Mouse (Mus musculus): ENCODE measurements at regions not wholly inside any gene's neighbourhood (a gene's known extent, or its start where the extent isn't known, plus 50 kb on each side); places are given as distances from the start of the nearest gene placed in this dataset.

- in situ Hi-C loops (cut with MboI, MseI): loop anchor here in 1 of 2 experiments (10.0 kb wide), 1 partner anchor 755 kb away; no protein-coding TSS in a partner anchor
These were observed 367.4 kb downstream of the Gm9008 start for GRCm38 (mm10) chr6:76130201-76130600.

GRCm38 (mm10) chr6:76115758-76116157 is 381.8 kb downstream of the Gm9008 start:
- in situ Hi-C loops (cut with MboI, MseI): no loop called here

GRCm38 (mm10) chr6:76114346-76114745 is 383.2 kb downstream of the Gm9008 start:
- in situ Hi-C loops (cut with MboI, MseI): no loop called here

GRCm38 (mm10) chr6:76065383-76065782 is 432.2 kb downstream of the Gm9008 start:
- in situ Hi-C loops (cut with MboI, MseI): no loop called here

- in situ Hi-C loops (cut with MboI, MseI): no loop called here
These were observed 444.8 kb downstream of the Gm9008 start for GRCm38 (mm10) chr6:76052652-76053313.

- in situ Hi-C loops (cut with MboI, MseI): no loop called here
These were observed 489.7 kb downstream of the Gm9008 start for GRCm38 (mm10) chr6:76007783-76008406.

Data from T-helper 17 cell (primary cell).